8 mouse cellular contexts compared by ENCODE assay signal in the genomic region with DNA sequence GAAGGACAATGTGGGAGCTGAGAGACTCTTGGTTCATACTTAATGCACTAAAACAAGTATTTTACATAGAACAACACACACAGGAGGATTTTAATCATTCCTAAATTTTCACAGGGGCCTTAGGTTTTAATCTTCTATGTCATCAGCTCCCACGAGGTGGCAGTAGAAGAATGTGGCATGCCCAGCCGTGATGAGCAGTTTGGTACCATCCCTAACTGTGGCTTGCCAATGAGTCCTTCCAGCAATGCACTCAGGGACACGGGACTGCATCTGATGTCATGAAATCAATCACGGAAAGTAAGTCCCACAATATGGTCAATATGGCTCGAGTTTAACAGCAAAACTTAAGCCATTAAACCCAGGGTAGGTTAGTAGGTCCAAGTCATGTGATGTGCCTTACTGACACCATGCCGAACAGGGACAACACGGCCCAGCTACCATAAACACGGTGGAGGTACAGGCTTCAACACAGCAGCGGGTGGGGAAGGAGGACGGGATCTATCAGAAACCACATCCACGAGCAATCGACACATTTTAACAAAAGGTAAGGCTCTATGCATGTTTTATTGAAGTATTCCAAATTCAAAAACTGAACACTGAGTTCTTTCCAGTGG.
DNase-seq lines count a peak whose midpoint lies in the region; ATAC-seq and TF ChIP-seq lines count a peak whose summit lies in the region.

No protein-coding gene starts in this region.

- no peaks in the 10 kb centered on the region for H3K9me3 ChIP-seq in hindbrain, embryonic 15.5 days
- no peaks in the 10 kb centered on the region for H3K9me3 ChIP-seq in midbrain, postnatal 0 days (ENCODE audit: low read length)

- no peaks in the 10 kb centered on the region for H3K4me1 ChIP-seq in testis, adult 2 months (ENCODE audit: control insufficient read depth, insufficient read depth, low read length)
- H3K4me1 ChIP-seq in bone marrow macrophage, adult 2 months (ENCODE audit: control insufficient read depth, insufficient read depth, low read length): no peaks in the 10 kb centered on the region
- H3K4me1 ChIP-seq in hindbrain, embryonic 15.5 days (replicated peaks): no peaks in the 10 kb centered on the region
- no peaks in the 10 kb centered on the region for H3K4me1 ChIP-seq in midbrain, postnatal 0 days (ENCODE audit: insufficient read depth, low read length)

- H3K27me3 ChIP-seq in testis, adult 2 months (ENCODE audit: control insufficient read depth, insufficient read depth, low read length): no peaks in the 10 kb centered on the region
- H3K27me3 ChIP-seq in hindbrain, embryonic 15.5 days: no peaks in the 10 kb centered on the region
- no peaks in the 10 kb centered on the region for H3K27me3 ChIP-seq in midbrain, postnatal 0 days (ENCODE audit: insufficient read depth, low read length)

- no peak overlapping the region for H3K27ac ChIP-seq in testis, adult 2 months (ENCODE audit: control insufficient read depth, insufficient read depth, low read depth, low read length)
- no peak overlapping the region for H3K27ac ChIP-seq in bone marrow macrophage, adult 2 months (ENCODE audit: insufficient read depth, low read depth, low read length)
- H3K27ac ChIP-seq in hindbrain, embryonic 15.5 days (replicated peaks): no peak overlapping the region
- H3K27ac ChIP-seq in midbrain, postnatal 0 days (ENCODE audit: low read depth, low read length): no peak overlapping the region

- no peak for DNase-seq in testis, postnatal 14 days (ENCODE audit: low spot score)
- peak; percentile 21 for DNase-seq in fibroblast of lung, adult 2 months (ENCODE audit: low read depth)
- peak; percentile 61 for DNase-seq in left cerebral cortex, postnatal 10 days (ENCODE audit: extremely low spot score in 1 of 2, low spot score in 2 of 2)
- DNase-seq in midbrain, postnatal 0 days (ENCODE audit: low spot score): peak; percentile 86
- peak; percentile 59 for DNase-seq in thymus, postnatal 0 days (ENCODE audit: low spot score)

- peak; percentile 48; the same call in 1 of the 2 replicates for TF ChIP-seq CTCF in testis, adult 2 months (IDR thresholded peaks at IDR 0.05; ENCODE audit: control insufficient read depth, insufficient read depth, insufficient replicate concordance, low read depth, low read length)
- peak; percentile 51; the same call in 1 of the 2 replicates for TF ChIP-seq CTCF in bone marrow macrophage, adult 2 months (IDR thresholded peaks at IDR 0.05; ENCODE audit: low read depth, low read length)
- peak; percentile 87 for TF ChIP-seq CTCF in midbrain, postnatal 0 days (IDR thresholded peaks at IDR 0.05)

- WGBS in hindbrain, embryonic 15.5 days: 71% methylated on average over 12 of the region's 12 CpGs
- 67% methylated on average over 12 of the region's 12 CpGs for WGBS in midbrain, postnatal 0 days

- intact Hi-C loops in left cerebral cortex, postnatal 10 days (cut with DNase I): loop anchor here (2.0 to 5.0 kb wide), 2 partner anchors 152 to 200 kb away; no protein-coding TSS in a partner anchor

- no peak for TF ChIP-seq POLR2A in testis, adult 2 months (IDR thresholded peaks at IDR 0.05; ENCODE audit: control insufficient read depth, low read depth, low read length)
- TF ChIP-seq POLR2A in bone marrow macrophage, adult 2 months (IDR thresholded peaks at IDR 0.05; ENCODE audit: borderline replicate concordance, low read depth, low read length): no peak

- H3K9ac ChIP-seq in hindbrain, embryonic 15.5 days: no peak overlapping the region
- no peak overlapping the region for H3K9ac ChIP-seq in midbrain, postnatal 0 days (replicated peaks; ENCODE audit: low read length, poor library complexity, severe bottlenecking)

- ATAC-seq in hindbrain, embryonic 15.5 days (ENCODE audit: low FRiP score, low read depth): peak; percentile 78
- peak; percentile 75; the same call in 1 of the 2 replicates for ATAC-seq in midbrain, postnatal 0 days (ENCODE audit: low FRiP score)

- H3K36me3 ChIP-seq in testis, adult 2 months (ENCODE audit: control insufficient read depth, insufficient read depth, low read length): no peaks in the 10 kb centered on the region
- H3K36me3 ChIP-seq in hindbrain, embryonic 15.5 days: no peaks in the 10 kb centered on the region
- H3K36me3 ChIP-seq in midbrain, postnatal 0 days (ENCODE audit: insufficient read depth, low read length): no peaks in the 10 kb centered on the region

- H3K4me3 ChIP-seq in testis, adult 2 months (ENCODE audit: control insufficient read depth, low read depth, low read length): no peak overlapping the region
- H3K4me3 ChIP-seq in bone marrow macrophage, adult 2 months (ENCODE audit: insufficient read depth, low read length): no peak overlapping the region
- H3K4me3 ChIP-seq in hindbrain, embryonic 15.5 days: no peak overlapping the region
- no peak overlapping the region for H3K4me3 ChIP-seq in midbrain, postnatal 0 days (ENCODE audit: low read depth, low read length)

- no peak overlapping the region for H3K4me2 ChIP-seq in hindbrain, embryonic 15.5 days
- H3K4me2 ChIP-seq in midbrain, postnatal 0 days (ENCODE audit: low read depth, low read length, poor library complexity, severe bottlenecking): no peak overlapping the region
